Mouse (Mus musculus) Patski (cell line): ENCODE measurements around the gene Trabd2b. TPM values are rescaled to one million over a fixed set of nuclear protein-coding genes. Genes with fewer than 3 reads are reported as not detected.

Source experiments
- ATAC-seq: fragments of 100-300 bp; one replicate; pipeline ENCODE4 v1.8.0; 2021
- CTCF ChIA-PET: fragments of 350-600 bp; sonication (Branson Sonifier 250); formaldehyde crosslinking; loops from one replicate; lab custom pipeline; 2022; ENCODE audit warnings: inconsistent platforms; lab: Charles Lee
- POLR2A ChIA-PET: fragments of 350-600 bp; sonication (Branson Sonifier 250); formaldehyde crosslinking; loops from one replicate; lab custom pipeline; 2022; ENCODE audit warnings: antibody characterized with exemption, inconsistent platforms; lab: Charles Lee
- DNase-seq: peaks from one replicate; pipeline ENCODE4 v3.0.0-alpha.2; 2011; ENCODE audit warnings: low read depth, low spot score
- H3K27me3 ChIP-seq: fragments of 371-371 bp; one replicate; pipeline ENCODE4 v1.5.1; 2021
- CTCF ChIP-seq: fragments of 100-300 bp; IDR thresholded peaks from one replicate; pipeline ENCODE4 v1.5.1; 2021
- in situ Hi-C: fragments of 300-500 bp; cut with MboI; formaldehyde crosslinking; loops from 3 replicates; pipeline ENCODE4 v1.11.1; 2018; ENCODE audit warnings: low pct_unique_long_range_greater_than_20kb, mixed read lengths
- polyA plus RNA-seq: library from polyadenylated mRNA; unstranded; gene quantifications from one replicate; pipeline ENCODE4 v1.2.3, GENCODE M21; 2021

The Trabd2b gene
- polyA plus RNA-seq, 1 experiment from 2014 or later: 0.63 TPM

GRCm38 (mm10) chr4:114595188-114595701, 188.7 kb downstream of the Trabd2b start:
- DNase-seq (no peak), ATAC-seq (no peak)
- no peak for TF ChIP-seq CTCF
- no peaks in the 10 kb centered on the region for H3K27me3 ChIP-seq
- ChIA-PET POLR2A (no interaction called here), CTCF (interaction anchor here (0.7 to 2.0 kb wide), 4 partner anchors 7 to 267 kb away, joined by 3 to 4 read pairs (median 4); no protein-coding TSS in a partner anchor)
- in situ Hi-C loops: no loop called here

- ATAC-seq: no peak
- ChIA-PET CTCF (no interaction called here), POLR2A (no interaction called here)
- in situ Hi-C loops: no loop called here
- DNase-seq: no peak
- TF ChIP-seq CTCF: no peak
- no peaks in the 10 kb centered on the region for H3K27me3 ChIP-seq
Measured at GRCm38 (mm10) chr4:114599121-114599520, 192.6 kb downstream of the Trabd2b start.

- POLR2A ChIA-PET: interaction anchor here (1.6 kb wide), 1 partner anchor 25 kb away, joined by 3 read pairs; no protein-coding TSS in a partner anchor
- no peak for TF ChIP-seq CTCF
- peak; percentile 83 for ATAC-seq
- peak; percentile 43 for DNase-seq
- in situ Hi-C loops: no loop called here
- no peaks in the 10 kb centered on the region for H3K27me3 ChIP-seq
- CTCF ChIA-PET: interaction anchor here (1.2 kb wide), 1 partner anchor 9 kb away, joined by 3 read pairs; no protein-coding TSS in a partner anchor
Measured at GRCm38 (mm10) chr4:114601201-114602009, 194.9 kb downstream of the Trabd2b start.

GRCm38 (mm10) chr4:114605670-114606069, 199.1 kb downstream of the Trabd2b start:
- DNase-seq: no peak
- CTCF ChIA-PET: no interaction called here
- in situ Hi-C loops: no loop called here
- no peaks in the 10 kb centered on the region for H3K27me3 ChIP-seq
- no peak for TF ChIP-seq CTCF
- POLR2A ChIA-PET: interaction anchor here (0.6 kb wide), 1 partner anchor 168 kb away, joined by 4 read pairs; no protein-coding TSS in a partner anchor
- ATAC-seq: no peak

- no peak for TF ChIP-seq CTCF
- no peak for ATAC-seq
- H3K27me3 ChIP-seq: no peaks in the 10 kb centered on the region
- DNase-seq: no peak
- POLR2A ChIA-PET: no interaction called here
- in situ Hi-C loops: no loop called here
- CTCF ChIA-PET: interaction anchor here (1.8 kb wide), 1 partner anchor 11 kb away, joined by 6 read pairs; no protein-coding TSS in a partner anchor
Measured at GRCm38 (mm10) chr4:114607873-114608272, 201.3 kb downstream of the Trabd2b start.

- in situ Hi-C loops: no loop called here
- no peaks in the 10 kb centered on the region for H3K27me3 ChIP-seq
- no peak for DNase-seq
- CTCF ChIA-PET: interaction anchor here (1.3 to 2.9 kb wide), 2 partner anchors 19 to 27 kb away, joined by 4 to 8 read pairs; no protein-coding TSS in a partner anchor
- TF ChIP-seq CTCF: no peak
- ATAC-seq: no peak
- POLR2A ChIA-PET: interaction anchor here (0.6 to 0.7 kb wide), 2 partner anchors 13 to 17 kb away, joined by 3 to 8 read pairs; no protein-coding TSS in a partner anchor
Measured at GRCm38 (mm10) chr4:114609297-114609696, 202.8 kb downstream of the Trabd2b start.

- TF ChIP-seq CTCF: no peak
- ATAC-seq (no peak), DNase-seq (no peak)
- POLR2A ChIA-PET: no interaction called here
- in situ Hi-C loops: no loop called here
- CTCF ChIA-PET: interaction anchor here (1.0 to 2.9 kb wide), 3 partner anchors 9 to 24 kb away, joined by 3 to 8 read pairs (median 4); no protein-coding TSS in a partner anchor
- H3K27me3 ChIP-seq: no peaks in the 10 kb centered on the region
Measured at GRCm38 (mm10) chr4:114611166-114611929, 204.8 kb downstream of the Trabd2b start.

- DNase-seq: no peak
- no peak for ATAC-seq
- POLR2A ChIA-PET: no interaction called here
- CTCF ChIA-PET: interaction anchor here (1.6 kb wide), 1 partner anchor 16 kb away, joined by 4 read pairs; no protein-coding TSS in a partner anchor
- no peak for TF ChIP-seq CTCF
- in situ Hi-C loops: no loop called here
- H3K27me3 ChIP-seq: no peaks in the 10 kb centered on the region
Measured at GRCm38 (mm10) chr4:114612032-114612431, 205.5 kb downstream of the Trabd2b start.

GRCm38 (mm10) chr4:114612827-114613226, 206.3 kb downstream of the Trabd2b start:
- DNase-seq: no peak
- H3K27me3 ChIP-seq: no peaks in the 10 kb centered on the region
- in situ Hi-C loops: no loop called here
- ChIA-PET POLR2A (no interaction called here), CTCF (interaction anchor here (1.6 kb wide), 1 partner anchor 17 kb away, joined by 4 read pairs; no protein-coding TSS in a partner anchor)
- no peak for TF ChIP-seq CTCF
- ATAC-seq: no peak

- TF ChIP-seq CTCF: no peak
- H3K27me3 ChIP-seq: no peaks in the 10 kb centered on the region
- POLR2A ChIA-PET: interaction anchor here (1.1 kb wide), 1 partner anchor 20 kb away, joined by 4 read pairs; no protein-coding TSS in a partner anchor
- CTCF ChIA-PET: interaction anchor here (0.9 to 1.2 kb wide), 2 partner anchors 22 kb away, joined by 3 read pairs; no protein-coding TSS in a partner anchor
- ATAC-seq: no peak
- in situ Hi-C loops: no loop called here
- DNase-seq: no peak
Measured at GRCm38 (mm10) chr4:114614086-114614485, 207.6 kb downstream of the Trabd2b start.
